Mouse (Mus musculus): ENCODE measurements around the gene Slc2a3.
"Not testable (repeated sequence)": the region's sequence is repeated elsewhere in the genome, so short reads cannot be mapped to it uniquely, and the experiment has no call there.

Gene Slc2a3

DNA sequence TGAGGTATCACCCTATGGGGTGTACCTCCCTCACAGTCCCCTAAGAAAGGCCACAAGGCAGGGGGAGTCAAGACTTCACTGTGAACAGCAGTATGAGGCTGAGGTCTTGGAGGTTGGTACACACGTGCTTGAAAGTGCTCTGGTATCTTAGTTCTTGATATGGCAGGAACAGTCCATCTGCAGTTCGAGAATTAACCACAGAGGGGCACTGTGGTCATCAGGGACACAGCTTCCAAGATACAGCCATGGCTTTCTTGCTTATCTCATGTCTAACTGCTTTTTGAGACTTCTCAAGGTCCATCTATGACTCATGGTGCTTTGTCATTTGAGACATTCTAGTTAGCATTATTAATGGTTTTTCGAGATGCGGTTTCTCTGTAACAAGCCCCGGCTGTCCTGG, 3.0 kb upstream of the Slc2a3 start:
- peak; percentile 89 for DNase-seq

GRCm38 (mm10) chr6:122801801-122802514, 518 bp upstream of the Slc2a3 start:
- DNase-seq, result peak; percentile 72

- peak; percentile 19 for DNase-seq
These were observed 670 bp downstream of the Slc2a3 start for GRCm38 (mm10) chr6:122800640-122801300.

GRCm38 (mm10) chr6:122795254-122795935, 6.0 kb downstream of the Slc2a3 start:
- no peak for DNase-seq

DNA sequence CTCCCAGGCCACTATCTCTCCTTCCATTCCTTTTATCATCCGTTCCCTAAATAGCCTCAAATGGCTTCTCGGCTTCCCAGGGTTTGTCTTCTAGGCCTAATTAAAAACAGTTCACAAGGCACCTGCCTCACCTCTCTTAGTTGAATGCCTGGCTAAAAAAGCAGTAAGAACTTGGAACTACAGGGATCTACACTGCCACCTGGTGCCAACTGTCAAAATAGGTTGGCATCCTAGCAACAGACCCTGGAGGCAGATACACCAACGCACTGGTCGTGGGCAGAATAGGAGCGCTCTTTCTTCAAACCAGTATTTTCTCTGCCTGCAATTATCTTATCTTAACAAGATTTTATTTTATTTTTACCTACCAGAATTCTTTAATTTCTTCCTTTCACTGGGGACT, 15.2 kb downstream of the Slc2a3 start:
- peak; percentile 91 for DNase-seq

DNA sequence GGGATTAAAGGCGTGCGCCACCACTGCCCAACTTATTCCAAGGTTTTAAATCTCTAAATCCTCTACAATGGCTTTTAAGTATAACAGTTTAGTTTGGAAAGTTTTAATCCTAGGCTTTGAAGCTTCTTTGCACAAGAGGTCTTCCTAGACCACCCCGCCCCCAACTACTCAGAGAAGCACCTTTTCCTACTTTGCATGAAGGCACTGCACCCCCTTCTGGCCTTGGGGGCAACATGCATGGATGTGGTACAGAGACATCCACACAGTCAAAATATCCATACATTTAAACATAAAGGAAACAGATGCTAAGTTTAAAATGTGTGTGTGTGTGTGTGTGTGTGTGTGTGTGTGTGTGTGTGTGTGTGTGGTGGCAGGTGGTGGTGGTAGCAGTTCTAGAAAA, 16.6 kb downstream of the Slc2a3 start:
- DNase-seq, result peak; percentile 71

GRCm38 (mm10) chr6:122782164-122782563, 19.3 kb downstream of the Slc2a3 start:
- peak; percentile 83 for DNase-seq

GRCm38 (mm10) chr6:122781167-122781566, 20.3 kb downstream of the Slc2a3 start:
- no peak for DNase-seq

DNA sequence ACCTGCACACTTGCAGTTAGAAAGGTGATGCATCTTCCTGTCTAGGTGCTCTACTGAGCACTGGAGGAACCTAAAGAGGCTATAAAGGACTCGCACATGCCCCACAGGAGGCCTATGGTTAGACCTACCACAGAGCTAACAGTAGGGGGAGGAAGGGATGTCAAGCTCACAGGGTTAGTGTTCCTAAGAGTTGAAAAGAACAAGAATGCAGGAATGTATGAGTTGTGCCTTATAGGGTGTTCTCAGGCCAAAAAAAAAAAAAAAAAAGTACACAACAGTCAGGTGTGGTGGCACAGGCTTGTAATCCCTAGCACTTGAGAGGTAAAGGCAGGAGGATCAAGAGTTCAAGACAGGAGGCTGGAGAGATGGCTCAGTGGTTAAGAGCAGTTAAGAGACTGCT, 21.5 kb downstream of the Slc2a3 start:
- no peak for DNase-seq

- DNase-seq, result no peak
These were observed 25.4 kb downstream of the Slc2a3 start for GRCm38 (mm10) chr6:122776040-122776439.

GRCm38 (mm10) chr6:122774345-122774744, 27.1 kb downstream of the Slc2a3 start:
- no peak for DNase-seq

DNA sequence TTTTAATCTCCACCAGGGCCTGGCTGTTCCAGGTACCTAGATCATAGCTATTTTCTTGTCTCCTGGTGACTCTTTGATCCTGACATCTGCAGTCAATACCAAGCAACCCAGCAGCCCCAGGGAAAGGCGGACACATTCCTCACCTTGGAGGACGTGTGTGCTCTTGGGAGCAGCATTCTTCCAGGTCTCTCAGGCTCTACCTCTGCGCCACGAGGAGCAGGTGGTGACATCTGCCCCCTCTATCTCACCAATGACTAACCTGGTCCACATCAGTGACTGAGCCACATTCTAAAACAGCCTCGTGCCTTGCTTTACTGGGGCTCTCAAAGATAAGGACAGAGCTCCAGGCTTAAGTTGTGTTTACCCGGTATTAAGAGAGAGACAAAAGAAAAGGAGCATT, 28.7 kb downstream of the Slc2a3 start:
- no peak for DNase-seq

DNA sequence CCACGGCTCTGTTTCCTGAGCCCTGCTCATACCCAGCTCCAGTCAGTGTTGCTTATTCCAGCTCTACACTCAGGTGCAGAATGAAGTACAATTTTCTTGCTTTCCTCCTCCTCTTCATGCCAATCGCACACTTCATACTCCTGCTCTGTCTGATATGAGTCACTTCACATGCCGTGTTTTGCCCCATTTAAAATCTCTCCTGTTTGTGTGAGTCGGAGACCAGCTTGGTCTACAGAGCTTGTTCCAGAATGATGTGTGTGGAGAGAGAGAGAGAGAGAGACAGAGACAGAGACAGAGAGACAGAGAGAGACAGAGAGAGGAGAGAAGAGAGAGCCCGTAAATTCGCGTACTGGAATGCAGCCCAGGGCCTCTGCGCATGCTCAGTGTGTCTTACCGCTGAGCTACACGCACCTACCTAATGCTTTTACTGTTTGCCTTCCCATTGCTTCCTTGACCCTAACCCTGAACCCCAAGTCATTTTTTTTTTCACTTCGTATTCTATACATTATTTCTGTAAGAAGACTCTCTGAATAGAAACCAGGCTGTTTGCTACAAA, 30.6 kb downstream of the Slc2a3 start:
- DNase-seq, result peak; percentile 74

- DNase-seq, result no peak
These were observed 31.4 kb downstream of the Slc2a3 start for GRCm38 (mm10) chr6:122769771-122770759.

- DNase-seq, result peak; percentile 89
These were observed 33.2 kb downstream of the Slc2a3 start for GRCm38 (mm10) chr6:122768256-122768655.

DNA sequence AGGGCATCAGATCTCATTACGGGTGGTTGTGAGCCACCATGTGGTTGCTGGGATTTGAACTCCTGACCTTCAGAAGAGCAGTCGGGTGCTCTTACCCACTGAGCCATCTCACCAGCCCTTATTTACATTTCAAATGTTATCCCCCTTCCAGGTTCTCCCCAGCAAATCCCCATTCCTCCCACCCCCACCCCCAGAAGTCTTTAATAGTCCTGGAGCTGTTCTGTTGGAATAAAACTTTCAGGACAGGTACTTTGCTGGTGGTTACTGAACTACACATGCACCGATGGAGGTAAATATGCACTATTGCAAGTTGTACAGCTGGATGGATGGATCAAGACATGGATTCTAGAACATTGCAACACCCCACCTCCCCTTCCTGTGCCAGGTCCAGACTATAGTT, 34.4 kb downstream of the Slc2a3 start:
- DNase-seq, result not testable (repeated sequence)

DNA sequence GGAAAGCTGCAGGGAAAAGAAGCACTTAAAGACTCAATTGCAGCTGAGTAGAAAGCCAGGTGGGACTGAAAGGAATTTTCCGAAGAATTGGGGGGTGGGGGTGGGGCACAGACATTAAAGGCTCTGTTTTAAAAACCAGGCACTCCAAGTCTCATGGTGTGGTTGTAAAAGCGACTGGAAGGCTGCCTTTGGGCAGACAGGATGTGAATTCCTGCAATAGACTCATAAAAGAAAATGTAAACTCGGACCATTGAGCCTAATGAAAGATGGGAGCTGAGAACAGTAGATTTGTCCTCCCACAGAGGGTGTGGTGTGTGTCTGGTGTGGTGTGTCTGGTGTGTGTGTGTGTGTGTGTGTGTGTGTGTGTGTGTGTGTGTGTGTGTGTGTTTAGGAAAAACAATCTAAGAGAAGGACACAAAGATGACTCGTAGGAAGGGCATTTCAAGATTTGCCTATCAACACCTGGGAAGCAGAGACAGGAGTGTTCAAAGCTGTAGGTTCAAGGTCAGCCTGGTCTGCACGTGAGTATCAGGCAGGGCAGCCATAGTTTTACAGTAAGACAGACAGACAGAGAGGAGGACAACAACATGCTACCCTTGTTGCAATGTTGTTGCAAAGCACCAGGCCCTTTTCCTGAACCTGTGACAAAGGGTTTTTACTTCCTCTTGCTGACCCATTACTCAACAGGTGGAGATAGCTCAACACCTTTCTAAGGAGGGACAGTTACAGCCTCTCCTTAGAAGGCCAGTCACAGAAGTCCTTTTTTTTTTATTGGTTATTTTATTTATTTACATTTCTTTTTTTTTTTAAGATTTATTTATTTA, 35.1 kb downstream of the Slc2a3 start:
- no peak for DNase-seq

DNA sequence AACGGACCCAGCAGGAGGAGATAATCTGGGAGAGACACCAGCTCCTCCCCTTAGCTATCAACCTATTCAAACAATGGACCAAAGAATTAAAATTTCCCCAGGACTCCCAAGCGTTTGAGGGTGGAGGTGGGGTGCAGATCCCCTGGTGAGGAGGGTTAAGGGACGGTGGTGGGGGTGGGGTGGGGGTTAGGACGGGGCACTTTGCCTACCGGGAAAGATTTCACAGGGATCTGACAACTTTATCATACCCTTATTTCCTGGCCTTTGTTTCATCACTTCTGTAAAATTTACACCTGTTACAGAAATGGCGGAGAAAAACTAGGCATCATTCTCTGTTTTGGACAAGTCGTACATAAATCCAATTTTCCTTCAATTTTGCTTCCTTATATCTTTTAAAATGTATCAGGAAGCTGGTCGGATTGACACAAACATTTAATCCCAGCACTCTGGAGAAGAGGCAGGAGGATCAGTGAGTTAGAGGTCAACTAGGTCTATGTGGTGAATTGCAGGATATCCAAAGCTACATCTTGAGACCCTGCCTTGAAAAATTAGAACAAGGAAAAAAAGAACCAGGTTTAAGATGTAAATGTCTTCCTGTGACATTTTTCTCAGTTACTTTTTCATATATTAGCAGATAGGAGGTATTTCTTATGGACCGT, 36.0 kb downstream of the Slc2a3 start:
- no peak for DNase-seq

DNA sequence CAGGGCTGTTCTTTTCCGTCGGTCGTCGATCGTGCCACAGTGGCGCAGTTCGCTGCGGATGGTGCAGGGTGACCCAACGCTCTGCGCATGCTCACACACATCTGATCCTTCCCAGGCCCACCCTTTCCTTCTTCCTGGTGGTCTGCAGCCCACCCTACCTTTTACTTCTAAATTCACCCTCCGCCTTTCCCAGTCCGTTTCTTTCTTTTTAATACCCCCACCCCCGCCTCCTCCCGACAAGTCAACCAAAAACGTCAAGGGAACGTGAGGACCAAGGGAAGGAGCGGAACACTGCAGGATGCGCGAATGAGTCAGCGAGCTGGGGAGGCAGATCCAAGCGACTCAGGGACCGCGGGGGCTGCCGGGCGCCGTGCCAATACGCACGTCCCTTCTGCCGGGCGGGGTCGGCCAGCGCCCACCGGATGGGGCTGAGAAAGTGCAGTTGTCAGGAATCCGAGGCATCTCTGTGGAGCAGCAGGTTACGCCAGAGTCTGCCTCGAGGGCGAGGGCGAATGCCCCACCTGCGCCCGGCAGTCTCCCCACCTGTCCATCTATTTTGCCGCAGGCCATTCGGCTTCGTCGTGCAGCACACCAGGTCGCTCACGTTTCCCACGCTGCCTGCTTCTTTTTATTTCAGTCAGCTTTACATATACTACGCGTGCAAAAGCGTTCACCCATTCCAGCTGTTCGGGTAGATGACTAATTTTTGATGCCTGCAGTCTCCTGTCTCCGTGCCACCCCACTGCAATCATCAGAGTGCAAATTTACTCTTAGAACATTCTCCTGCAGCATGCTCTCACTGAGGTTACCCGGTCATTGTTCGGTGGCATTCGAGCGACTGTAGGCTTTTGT, 36.8 kb downstream of the Slc2a3 start:
- DNase-seq, result peak; percentile 83
